Mouse (Mus musculus): ENCODE data around the gene Vezf1. TPM values are rescaled to one million over a fixed set of nuclear protein-coding genes. Genes with fewer than 3 reads are reported as not detected.

Gene Vezf1
- polyA plus RNA-seq, 1 experiment from 2014 or later = 69.3 TPM

DNA sequence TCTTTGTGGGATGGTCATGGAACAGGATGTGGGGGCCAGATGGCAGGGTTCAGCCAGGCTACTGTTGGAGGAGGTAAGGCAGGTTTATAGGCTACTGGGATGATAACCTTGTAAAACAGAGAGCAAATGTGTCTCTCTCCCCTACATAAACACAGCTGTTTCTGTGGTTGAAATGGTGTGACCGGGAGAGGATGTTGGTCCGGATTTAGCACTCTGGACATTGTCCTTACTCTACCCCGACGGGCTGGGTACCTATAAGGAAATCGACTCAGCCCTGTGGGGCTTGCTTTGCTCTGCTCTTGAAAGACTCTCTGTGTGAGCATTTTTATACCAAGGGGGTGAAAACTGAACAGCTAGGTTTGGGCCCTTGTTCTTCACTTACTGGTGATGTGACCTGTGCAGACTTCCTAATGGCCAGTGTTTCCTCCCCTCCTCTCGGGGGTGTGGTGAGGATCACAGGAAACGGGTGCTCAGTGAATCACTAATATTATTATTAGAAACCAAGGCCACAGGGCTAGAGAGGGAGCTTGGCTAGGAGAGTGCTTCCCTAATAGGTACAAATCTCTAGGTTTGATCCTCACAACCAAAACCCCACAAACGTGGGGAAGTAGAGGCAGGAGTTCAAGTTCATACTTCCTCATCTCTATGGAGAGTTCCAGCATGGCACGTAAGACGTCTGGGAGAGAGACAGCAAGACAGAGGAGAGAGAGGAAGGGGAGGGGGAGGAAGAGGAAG is 49.4 kb downstream of the Vezf1 start:
- Histone ChIP-seq H3K36me3 (replicated peaks; ENCODE audit: control insufficient read depth, insufficient read depth, low read depth, low read length) (no peaks in the 10 kb centered on the region), H3K9ac (replicated peaks; ENCODE audit: low read length) (no peak overlapping the region), H3K4me2 (ENCODE audit: low read depth, low read length) (no peak overlapping the region), H3K27me3 (ENCODE audit: control insufficient read depth, insufficient read depth, low read length) (no peaks in the 10 kb centered on the region), H3K27ac (replicated peaks; ENCODE audit: low read depth, low read length) (peak overlapping the region; percentile 81), H3K4me3 (ENCODE audit: low read depth, low read length) (no peak overlapping the region), H3K4me1 (ENCODE audit: control insufficient read depth, insufficient read depth, low read length) (peaks cover 12% of the 10 kb centered on the region), H3K9me3 (replicated peaks; ENCODE audit: control insufficient read depth, low read length) (no peaks in the 10 kb centered on the region)
- ATAC-seq (replicated peaks; ENCODE audit: insufficient number of reproducible peaks, low FRiP score, low TSS enrichment, low read depth) (no peak), DNase-seq (ENCODE audit: low spot score) (no peak)
- 54% methylated on average over 10 of the region's 10 CpGs for WGBS

- Histone ChIP-seq H3K9me3 (replicated peaks; ENCODE audit: control insufficient read depth, low read length) (no peaks in the 10 kb centered on the region), H3K27me3 (ENCODE audit: control insufficient read depth, insufficient read depth, low read length) (no peaks in the 10 kb centered on the region), H3K9ac (replicated peaks; ENCODE audit: low read length) (no peak overlapping the region), H3K36me3 (replicated peaks; ENCODE audit: control insufficient read depth, insufficient read depth, low read depth, low read length) (no peaks in the 10 kb centered on the region), H3K4me2 (ENCODE audit: low read depth, low read length) (no peak overlapping the region), H3K27ac (replicated peaks; ENCODE audit: low read depth, low read length) (peak overlapping the region; percentile 81), H3K4me3 (ENCODE audit: low read depth, low read length) (no peak overlapping the region), H3K4me1 (ENCODE audit: control insufficient read depth, insufficient read depth, low read length) (peaks cover 12% of the 10 kb centered on the region)
- ATAC-seq (replicated peaks; ENCODE audit: insufficient number of reproducible peaks, low FRiP score, low TSS enrichment, low read depth) = no peak
- 47% methylated on average over 6 of the region's 6 CpGs for WGBS
- DNase-seq (ENCODE audit: low spot score) = no peak
These were observed 50.0 kb downstream of the Vezf1 start for GRCm38 (mm10) chr11:88118091-88118440.

GRCm38 (mm10) chr11:88118817-88119642 is 51.0 kb downstream of the Vezf1 start:
- ATAC-seq (replicated peaks; ENCODE audit: insufficient number of reproducible peaks, low FRiP score, low TSS enrichment, low read depth) (peak; percentile 89), DNase-seq (ENCODE audit: low spot score) (peak; percentile 72)
- H3K27ac ChIP-seq (replicated peaks; ENCODE audit: low read depth, low read length) = peak overlapping the region; percentile 81
- no peak overlapping the region for H3K4me3 ChIP-seq (ENCODE audit: low read depth, low read length)
- peak overlapping the region; percentile 3; the same call in 1 of the 2 replicates for H3K4me2 ChIP-seq (ENCODE audit: low read depth, low read length)
- no peaks in the 10 kb centered on the region for H3K36me3 ChIP-seq (replicated peaks; ENCODE audit: control insufficient read depth, insufficient read depth, low read depth, low read length)
- peak overlapping the region; percentile 40 for H3K9ac ChIP-seq (replicated peaks; ENCODE audit: low read length)
- WGBS = 11% methylated on average over 8 of the region's 8 CpGs
- no peaks in the 10 kb centered on the region for H3K27me3 ChIP-seq (ENCODE audit: control insufficient read depth, insufficient read depth, low read length)
- H3K9me3 ChIP-seq (replicated peaks; ENCODE audit: control insufficient read depth, low read length) = no peaks in the 10 kb centered on the region
- H3K4me1 ChIP-seq (ENCODE audit: control insufficient read depth, insufficient read depth, low read length) = peaks cover 12% of the 10 kb centered on the region

DNA sequence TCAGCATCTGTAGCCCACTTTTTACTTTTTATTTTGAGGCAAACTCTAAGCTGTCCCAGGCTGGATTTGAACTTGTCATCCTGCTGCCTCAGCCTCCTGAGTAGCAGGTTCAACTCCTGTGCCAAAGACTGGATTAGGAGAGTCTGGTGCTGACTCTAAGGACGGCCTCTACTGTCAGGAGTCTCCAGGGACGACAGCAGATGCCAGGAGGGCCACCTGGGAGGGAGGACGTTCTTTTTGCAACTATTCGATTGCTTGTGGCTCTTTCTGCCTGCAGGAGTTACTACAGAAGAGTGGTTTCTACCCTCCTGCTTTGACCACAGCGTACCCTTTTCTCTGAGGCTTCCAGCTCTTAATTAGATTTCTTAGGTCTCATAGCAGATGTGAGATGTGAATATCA is 54.5 kb downstream of the Vezf1 start:
- no peak overlapping the region for H3K4me3 ChIP-seq (ENCODE audit: low read depth, low read length)
- peaks cover 12% of the 10 kb centered on the region for H3K4me1 ChIP-seq (ENCODE audit: control insufficient read depth, insufficient read depth, low read length)
- 39% methylated on average over 5 of the region's 5 CpGs for WGBS
- no peaks in the 10 kb centered on the region for H3K36me3 ChIP-seq (replicated peaks; ENCODE audit: control insufficient read depth, insufficient read depth, low read depth, low read length)
- no peaks in the 10 kb centered on the region for H3K27me3 ChIP-seq (ENCODE audit: control insufficient read depth, insufficient read depth, low read length)
- no peak overlapping the region for H3K27ac ChIP-seq (replicated peaks; ENCODE audit: low read depth, low read length)
- ATAC-seq (replicated peaks; ENCODE audit: insufficient number of reproducible peaks, low FRiP score, low TSS enrichment, low read depth) (no peak), DNase-seq (ENCODE audit: low spot score) (no peak)
- no peak overlapping the region for H3K9ac ChIP-seq (replicated peaks; ENCODE audit: low read length)
- no peak overlapping the region for H3K4me2 ChIP-seq (ENCODE audit: low read depth, low read length)
- no peaks in the 10 kb centered on the region for H3K9me3 ChIP-seq (replicated peaks; ENCODE audit: control insufficient read depth, low read length)

- peaks cover 12% of the 10 kb centered on the region for H3K4me1 ChIP-seq (ENCODE audit: control insufficient read depth, insufficient read depth, low read length)
- no peak for ATAC-seq (replicated peaks; ENCODE audit: insufficient number of reproducible peaks, low FRiP score, low TSS enrichment, low read depth)
- no peak overlapping the region for H3K4me2 ChIP-seq (ENCODE audit: low read depth, low read length)
- H3K27ac ChIP-seq (replicated peaks; ENCODE audit: low read depth, low read length) = 0 out of 2 replicates have a peak overlapping the region, but pooled peaks have one; percentile 28
- H3K9ac ChIP-seq (replicated peaks; ENCODE audit: low read length) = no peak overlapping the region
- H3K9me3 ChIP-seq (replicated peaks; ENCODE audit: control insufficient read depth, low read length) = no peaks in the 10 kb centered on the region
- H3K4me3 ChIP-seq (ENCODE audit: low read depth, low read length) = no peak overlapping the region
- H3K27me3 ChIP-seq (ENCODE audit: control insufficient read depth, insufficient read depth, low read length) = no peaks in the 10 kb centered on the region
- WGBS = 61% methylated on average over 5 of the region's 5 CpGs
- DNase-seq (ENCODE audit: low spot score) = no peak
- no peaks in the 10 kb centered on the region for H3K36me3 ChIP-seq (replicated peaks; ENCODE audit: control insufficient read depth, insufficient read depth, low read depth, low read length)
These were observed 54.9 kb downstream of the Vezf1 start for GRCm38 (mm10) chr11:88123021-88123420.

DNA sequence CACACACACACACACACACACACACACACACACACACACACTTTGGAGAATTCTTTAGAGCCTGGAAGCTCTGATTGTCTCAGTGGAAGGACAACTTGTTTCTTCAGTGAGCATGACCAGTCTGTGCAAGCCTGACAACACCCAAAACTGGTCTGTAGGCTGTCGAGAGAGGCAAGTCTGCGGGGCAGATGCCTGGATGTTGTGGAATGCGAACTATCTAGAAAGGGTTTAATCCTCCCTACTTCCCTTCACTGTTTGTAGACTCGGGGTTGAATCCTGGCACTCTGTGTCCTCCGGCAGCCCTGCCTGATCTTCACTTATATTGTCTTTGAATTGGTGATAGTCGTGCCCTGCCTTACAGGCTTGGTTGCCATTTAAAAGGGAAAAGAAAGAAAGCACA is 55.7 kb downstream of the Vezf1 start:
- 25% methylated on average over 6 of the region's 6 CpGs for WGBS
- peak; percentile 21 for DNase-seq (ENCODE audit: low spot score)
- Histone ChIP-seq H3K27me3 (ENCODE audit: control insufficient read depth, insufficient read depth, low read length) (no peaks in the 10 kb centered on the region), H3K4me1 (ENCODE audit: control insufficient read depth, insufficient read depth, low read length) (peaks cover 11% of the 10 kb centered on the region), H3K9me3 (replicated peaks; ENCODE audit: control insufficient read depth, low read length) (no peaks in the 10 kb centered on the region), H3K27ac (replicated peaks; ENCODE audit: low read depth, low read length) (0 out of 2 replicates have a peak overlapping the region, but pooled peaks have one; percentile 20), H3K9ac (replicated peaks; ENCODE audit: low read length) (no peak overlapping the region), H3K4me2 (ENCODE audit: low read depth, low read length) (no peak overlapping the region), H3K36me3 (replicated peaks; ENCODE audit: control insufficient read depth, insufficient read depth, low read depth, low read length) (no peaks in the 10 kb centered on the region), H3K4me3 (ENCODE audit: low read depth, low read length) (no peak overlapping the region)
- ATAC-seq (replicated peaks; ENCODE audit: insufficient number of reproducible peaks, low FRiP score, low TSS enrichment, low read depth) = no peak

- no peak overlapping the region for H3K9ac ChIP-seq (replicated peaks; ENCODE audit: low read length)
- H3K36me3 ChIP-seq (replicated peaks; ENCODE audit: control insufficient read depth, insufficient read depth, low read depth, low read length) = no peaks in the 10 kb centered on the region
- no peak overlapping the region for H3K4me2 ChIP-seq (ENCODE audit: low read depth, low read length)
- H3K4me1 ChIP-seq (ENCODE audit: control insufficient read depth, insufficient read depth, low read length) = no peaks in the 10 kb centered on the region; the same call in 1 of the 2 replicates
- no peak for ATAC-seq (replicated peaks; ENCODE audit: insufficient number of reproducible peaks, low FRiP score, low TSS enrichment, low read depth)
- no peak overlapping the region for H3K27ac ChIP-seq (replicated peaks; ENCODE audit: low read depth, low read length)
- no peak for DNase-seq (ENCODE audit: low spot score)
- H3K4me3 ChIP-seq (ENCODE audit: low read depth, low read length) = no peak overlapping the region
- WGBS = 69% methylated on average over 7 of the region's 7 CpGs
- no peaks in the 10 kb centered on the region for H3K27me3 ChIP-seq (ENCODE audit: control insufficient read depth, insufficient read depth, low read length)
- H3K9me3 ChIP-seq (replicated peaks; ENCODE audit: control insufficient read depth, low read length) = no peaks in the 10 kb centered on the region
These were observed 57.4 kb downstream of the Vezf1 start for GRCm38 (mm10) chr11:88125483-88125882.

DNA sequence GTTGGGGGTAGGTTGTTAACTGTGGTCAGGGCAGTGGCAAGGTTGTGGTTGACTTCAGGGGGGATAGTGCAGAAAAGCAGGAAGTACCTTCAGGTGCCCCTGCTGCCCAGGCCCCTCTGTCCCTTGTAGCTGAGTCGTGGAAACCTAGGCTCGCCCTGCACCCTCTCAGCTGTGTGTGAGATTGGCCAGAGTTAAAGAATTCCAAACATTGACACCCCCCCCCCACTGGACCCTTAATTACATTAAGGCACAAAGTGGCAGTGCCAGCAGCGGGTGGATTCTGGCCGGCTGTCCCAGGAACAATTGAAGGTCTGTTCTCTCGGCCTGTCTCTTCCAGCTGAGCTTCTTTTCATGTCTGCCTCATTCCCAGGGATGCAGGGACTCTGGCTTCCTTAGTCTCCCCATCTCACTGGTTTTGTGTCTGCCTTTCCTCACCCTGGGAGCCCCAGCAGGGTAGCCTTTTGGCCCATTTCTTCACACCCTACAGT is 58.3 kb downstream of the Vezf1 start:
- DNase-seq (ENCODE audit: low spot score) = peak; percentile 48
- H3K9me3 ChIP-seq (replicated peaks; ENCODE audit: control insufficient read depth, low read length) = no peaks in the 10 kb centered on the region
- no peak for ATAC-seq (replicated peaks; ENCODE audit: insufficient number of reproducible peaks, low FRiP score, low TSS enrichment, low read depth)
- no peaks in the 10 kb centered on the region for H3K36me3 ChIP-seq (replicated peaks; ENCODE audit: control insufficient read depth, insufficient read depth, low read depth, low read length)
- WGBS = 12% methylated on average over 5 of the region's 5 CpGs
- H3K4me1 ChIP-seq (ENCODE audit: control insufficient read depth, insufficient read depth, low read length) = no peaks in the 10 kb centered on the region; the same call in 1 of the 2 replicates
- H3K4me2 ChIP-seq (ENCODE audit: low read depth, low read length) = no peak overlapping the region
- H3K4me3 ChIP-seq (ENCODE audit: low read depth, low read length) = no peak overlapping the region
- peak overlapping the region; percentile 35; the same call in 1 of the 2 replicates for H3K27ac ChIP-seq (replicated peaks; ENCODE audit: low read depth, low read length)
- H3K9ac ChIP-seq (replicated peaks; ENCODE audit: low read length) = no peak overlapping the region
- no peaks in the 10 kb centered on the region for H3K27me3 ChIP-seq (ENCODE audit: control insufficient read depth, insufficient read depth, low read length)
